Mouse (Mus musculus): Measurements from ENCODE around the gene Prrt3.

The Prrt3 gene

GRCm38 (mm10) chr6:113501388-113502084, at the start of gene Prrt3:
Gene Prrt3 (minus strand): TSS chr6:113501931.
- DNase-seq (ENCODE audit: low spot score in 2 of 2), result peak; percentile 69 to 70

GRCm38 (mm10) chr6:113543906-113544481, 42.3 kb upstream of the Prrt3 start:
- no peak for DNase-seq (ENCODE audit: low spot score in 2 of 2)

GRCm38 (mm10) chr6:113541610-113542009, 39.9 kb upstream of the Prrt3 start:
- DNase-seq (ENCODE audit: low spot score in 2 of 2), result no peak

DNA sequence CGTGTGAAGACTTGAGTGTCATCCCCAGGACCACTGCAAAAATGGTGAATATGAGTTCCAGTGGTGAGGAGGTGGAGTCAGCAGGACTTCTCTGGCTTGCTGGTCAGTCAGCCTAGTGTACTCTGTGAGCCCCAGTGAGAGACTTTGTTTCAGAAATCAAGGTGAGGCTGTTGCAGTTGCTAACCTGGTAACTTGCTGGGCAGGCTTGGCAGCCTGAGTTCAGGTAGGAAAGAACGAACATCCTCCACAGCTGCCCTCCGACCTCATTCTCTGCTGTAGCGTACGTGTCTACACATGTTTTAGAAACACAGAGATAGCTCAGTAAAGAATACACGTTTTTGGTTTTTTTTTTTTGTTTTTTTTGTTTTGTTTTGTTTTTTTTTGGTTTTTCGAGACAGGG, 33.2 kb upstream of the Prrt3 start:
- no peak for DNase-seq (ENCODE audit: low spot score in 2 of 2)

- no peak for DNase-seq (ENCODE audit: low spot score in 2 of 2)
Measured at GRCm38 (mm10) chr6:113531840-113532404, 30.2 kb upstream of the Prrt3 start.

- peak; percentile 84 to 94 for DNase-seq (ENCODE audit: low spot score in 2 of 2)
Measured at GRCm38 (mm10) chr6:113530932-113531839, 29.5 kb upstream of the Prrt3 start, which contains the start of the genes Emc3 and Fancd2. Gene Emc3 (minus strand): TSS chr6:113531652. Gene Fancd2 (plus strand): TSS chr6:113531682.

GRCm38 (mm10) chr6:113523420-113523819, 21.7 kb upstream of the Prrt3 start:
- no peak for DNase-seq (ENCODE audit: low spot score in 2 of 2)

- DNase-seq (ENCODE audit: low spot score in 2 of 2), result no peak
Measured at GRCm38 (mm10) chr6:113522310-113522709, 20.6 kb upstream of the Prrt3 start.

DNA sequence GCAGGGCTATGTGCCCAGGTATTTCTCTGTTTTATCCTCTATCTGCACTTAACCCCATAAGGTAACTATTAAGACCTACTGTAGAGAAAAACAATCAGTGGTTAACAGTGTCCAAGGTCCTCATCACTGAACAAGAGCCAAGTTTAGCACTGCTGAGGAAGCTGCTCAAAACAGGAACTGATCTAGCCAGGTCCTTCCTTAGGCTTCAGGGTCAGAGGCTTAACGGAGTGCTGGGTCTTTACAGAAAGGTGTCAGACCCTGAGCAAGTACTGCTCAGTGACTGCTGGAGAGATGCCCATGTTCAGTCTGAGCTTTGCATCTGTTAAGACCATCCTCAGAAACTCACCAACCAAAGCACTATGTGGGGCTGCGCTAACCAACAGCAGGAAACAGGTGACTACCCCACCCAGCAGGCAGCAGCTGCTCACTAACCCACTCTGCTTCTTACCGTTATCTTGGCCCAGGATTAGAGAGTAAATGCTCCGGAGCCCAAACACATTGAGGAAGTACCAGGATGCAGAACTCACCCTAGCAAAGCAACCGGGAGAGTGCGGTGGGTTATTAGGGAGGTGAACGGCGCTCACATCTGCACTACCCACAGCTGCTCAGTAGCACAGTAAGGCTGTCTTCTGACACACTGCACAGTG, 15.8 kb upstream of the Prrt3 start:
- DNase-seq (ENCODE audit: low spot score in 2 of 2), result no peak

- DNase-seq (ENCODE audit: low spot score in 2 of 2), result no peak
Measured at GRCm38 (mm10) chr6:113514600-113514999, 12.9 kb upstream of the Prrt3 start.

DNA sequence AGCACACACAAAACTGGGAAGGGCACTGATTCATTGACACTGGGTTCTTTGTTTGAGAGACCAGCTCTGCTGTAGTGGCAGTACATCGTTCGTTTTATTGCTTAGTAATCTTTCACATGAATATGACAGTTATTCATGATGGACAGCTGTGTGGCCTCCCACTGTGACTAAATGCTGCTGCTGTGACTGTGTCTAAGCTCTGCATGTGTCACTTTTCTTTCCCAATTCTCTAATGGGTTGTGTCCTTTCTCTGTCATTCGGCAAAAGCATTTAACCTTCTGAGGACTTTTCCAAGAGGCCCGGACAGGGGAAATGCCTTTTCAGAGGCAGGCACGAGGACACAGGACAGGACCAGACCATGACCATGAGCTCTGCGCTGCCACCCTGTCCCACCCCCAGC, 12.2 kb upstream of the Prrt3 start:
- no peak for DNase-seq (ENCODE audit: low spot score in 2 of 2)

DNA sequence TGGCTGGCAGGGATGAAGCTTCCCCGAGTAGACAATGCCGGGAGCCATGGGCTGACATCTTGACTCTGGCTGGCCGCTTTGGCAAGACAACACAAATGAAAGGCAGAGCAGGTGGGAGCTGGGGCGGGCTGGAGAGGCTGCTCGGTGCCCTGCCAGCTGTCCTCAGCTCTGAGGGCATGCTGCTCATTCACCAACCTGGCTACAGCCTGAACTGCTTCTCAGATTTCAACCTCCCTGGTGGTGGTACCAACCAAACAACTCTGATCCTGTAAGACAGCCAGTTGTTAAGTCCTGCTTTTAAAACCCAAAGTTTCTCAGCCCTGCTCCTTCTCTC, 7.2 kb upstream of the Prrt3 start:
- DNase-seq (ENCODE audit: low spot score in 2 of 2), result no peak

DNA sequence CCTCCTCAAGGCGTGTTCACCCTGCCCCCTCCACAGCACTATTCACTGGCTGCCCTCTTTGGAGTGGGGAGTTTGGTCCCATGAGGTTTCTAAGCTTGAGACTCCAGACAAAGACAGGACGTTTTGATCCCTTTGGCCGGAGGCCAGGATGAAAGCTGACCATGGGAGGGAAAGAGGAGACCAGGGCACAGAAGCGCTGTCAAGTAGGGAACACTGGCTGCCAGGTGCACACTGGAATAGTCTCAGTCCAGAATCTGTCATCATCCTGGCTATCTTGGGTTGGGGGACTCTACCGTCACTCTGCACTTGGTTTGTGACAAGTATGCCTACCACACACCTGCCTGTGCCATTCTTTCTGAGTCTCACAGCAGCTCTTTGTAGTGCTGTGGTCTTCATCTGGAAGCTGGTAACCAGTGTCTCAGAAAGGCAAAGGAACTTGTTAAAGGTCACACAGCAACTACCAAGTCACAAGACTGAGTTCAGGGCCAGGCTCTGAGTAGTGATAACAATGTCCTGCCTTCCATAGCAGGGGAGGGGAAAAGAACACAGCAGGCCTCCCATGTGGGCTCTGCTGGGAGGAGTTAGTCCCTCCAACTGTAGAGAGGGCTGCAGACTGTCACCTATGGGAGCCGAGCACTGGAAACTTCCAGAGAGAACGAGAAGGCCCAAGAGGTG, 6.7 kb upstream of the Prrt3 start:
- DNase-seq (ENCODE audit: low spot score in 2 of 2), result no peak

GRCm38 (mm10) chr6:113507130-113507529, 5.4 kb upstream of the Prrt3 start:
- no peak for DNase-seq (ENCODE audit: low spot score in 2 of 2)

DNA sequence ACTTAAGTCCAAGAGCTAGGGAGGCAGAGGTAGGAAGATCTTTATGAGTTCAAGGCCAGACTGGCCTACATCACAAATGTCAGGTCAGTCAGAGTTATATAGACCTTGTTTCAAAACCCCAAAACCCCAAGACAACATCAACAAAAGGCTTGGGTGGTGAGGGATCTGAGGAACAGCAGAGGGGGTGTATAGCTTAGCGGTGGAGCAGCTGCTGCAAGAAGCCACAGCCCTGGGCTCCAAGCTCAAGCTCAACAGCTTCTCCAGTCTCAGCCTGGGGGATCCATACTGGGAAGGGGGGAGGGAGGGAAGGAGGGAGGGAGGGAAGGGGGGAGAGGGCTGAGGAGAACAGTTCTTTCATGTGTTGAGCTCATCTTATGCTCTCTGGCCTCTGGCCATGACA, 4.0 kb upstream of the Prrt3 start:
- no peak for DNase-seq (ENCODE audit: low spot score in 2 of 2)

DNA sequence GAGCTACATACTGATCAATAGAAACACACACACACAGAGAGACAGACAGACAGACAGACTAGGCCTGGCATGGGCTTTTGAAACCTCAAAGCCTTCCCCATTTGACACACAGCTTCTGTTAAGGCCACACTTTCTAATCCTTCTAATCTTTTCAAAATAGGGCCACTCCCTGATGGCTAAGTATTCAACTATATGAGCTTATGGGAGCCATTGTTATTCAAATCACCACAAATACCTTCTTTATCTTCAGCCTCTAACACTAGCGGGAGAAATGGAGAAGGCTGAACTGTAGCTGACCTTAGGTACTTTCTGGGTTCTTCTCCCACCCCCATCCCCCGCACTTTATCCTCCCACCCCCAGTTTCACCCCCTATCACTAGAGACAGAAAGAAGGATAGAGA, 1.1 kb upstream of the Prrt3 start:
- DNase-seq (ENCODE audit: low spot score in 2 of 2), result no peak

- DNase-seq (ENCODE audit: low spot score in 2 of 2), result no peak
Measured at GRCm38 (mm10) chr6:113499346-113499745, 2.4 kb downstream of the Prrt3 start.

GRCm38 (mm10) chr6:113495071-113495675, 6.6 kb downstream of the Prrt3 start:
- no peak for DNase-seq (ENCODE audit: low spot score in 2 of 2)

DNA sequence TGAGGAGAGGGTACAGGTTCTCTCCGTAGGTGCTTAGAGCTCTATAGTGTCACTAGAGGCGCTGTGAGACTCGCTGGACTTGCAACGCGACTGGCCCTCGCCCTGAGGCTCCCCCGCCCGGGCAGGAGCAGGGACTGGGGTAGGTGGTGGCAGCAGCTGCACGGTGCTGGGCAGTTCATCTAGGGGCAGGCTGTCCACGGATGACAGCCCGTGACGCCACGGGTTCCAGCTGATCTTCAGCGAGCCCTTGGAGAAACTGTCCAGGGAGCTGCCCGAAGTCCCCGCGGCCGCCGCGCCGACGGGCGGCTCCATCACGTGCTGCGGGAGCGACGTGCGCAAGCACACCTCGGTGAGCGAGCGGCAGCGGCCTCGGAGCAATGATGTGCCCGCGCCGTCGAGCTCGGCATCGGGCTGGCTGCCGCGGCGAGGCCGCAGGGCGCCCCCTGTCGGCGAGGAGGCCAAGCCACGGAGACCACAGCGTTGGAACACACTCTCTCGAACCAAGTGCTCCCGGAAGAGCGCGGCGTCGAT, 7.4 kb downstream of the Prrt3 start:
- peak; percentile 47 to 56 for DNase-seq (ENCODE audit: low spot score in 2 of 2)

DNA sequence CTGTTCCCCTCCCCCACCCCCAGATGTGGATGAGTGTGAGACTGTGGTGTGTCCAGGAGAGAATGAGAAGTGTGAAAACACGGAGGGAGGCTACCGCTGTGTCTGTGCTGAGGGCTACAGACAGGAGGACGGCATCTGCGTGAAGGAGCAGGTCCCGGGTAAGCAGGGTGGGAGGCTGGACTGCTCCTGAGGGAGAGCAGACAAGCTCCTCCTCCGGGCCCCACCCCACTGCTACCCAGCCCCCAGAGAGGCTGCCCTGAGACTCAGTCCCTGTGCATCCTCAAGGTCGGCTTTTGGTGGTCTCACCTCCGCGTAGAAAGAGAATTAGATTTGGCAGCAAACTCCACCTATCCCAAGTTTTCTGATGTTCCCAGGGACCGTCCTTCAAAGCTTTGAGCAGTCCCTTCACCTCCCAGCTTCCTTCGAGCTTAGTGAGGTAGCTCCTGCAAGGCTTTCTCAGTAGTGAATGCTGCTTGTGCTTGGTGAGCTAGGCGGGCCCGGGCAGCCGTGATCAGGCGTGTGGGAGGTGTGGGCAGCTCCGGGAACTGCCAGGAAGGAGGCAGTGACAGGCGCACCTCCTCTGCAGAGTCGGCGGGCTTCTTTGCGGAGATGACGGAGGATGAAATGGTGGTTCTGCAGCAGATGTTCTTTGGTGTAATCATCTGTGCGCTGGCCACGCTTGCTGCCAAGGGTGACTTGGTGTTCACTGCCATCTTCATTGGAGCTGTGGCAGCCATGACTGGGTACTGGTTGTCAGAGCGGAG, 9.4 kb downstream of the Prrt3 start:
- DNase-seq (ENCODE audit: low spot score in 2 of 2), result no peak
